Mouse (Mus musculus) intestine, embryonic 14.5 days (tissue): ENCODE results near the gene Cd96. TPM values are rescaled to one million over a fixed set of nuclear protein-coding genes. Genes with fewer than 3 reads are reported as not detected.

Experiments
- ATAC-seq: fragments of 200-750 bp; cut with Nextera tagmentation; replicated peaks from 2 replicates; pipeline ENCODE4 v1.8.0; 2017; ENCODE audit warnings: low read depth, moderate number of reproducible peaks, moderate TSS enrichment, moderate library complexity; ENCODE audit not compliant: low FRiP score, low TSS enrichment
- DNase-seq: peaks from one replicate; pipeline ENCODE4 v3.0.0-alpha.2; 2018; ENCODE audit warnings: low spot score
- H3K27ac ChIP-seq: fragments of 300-500 bp; sonication (generic); 2 replicates; pipeline ENCODE4 v1.5.1; 2014; ENCODE audit warnings: low read depth, mild to moderate bottlenecking, control low read depth
- H3K27me3 ChIP-seq: fragments of 300-500 bp; sonication (generic); replicated peaks from 2 replicates; pipeline ENCODE4 v1.6.1; 2014; ENCODE audit warnings: low read length, control low read depth; ENCODE audit not compliant: control insufficient read depth, insufficient read depth
- H3K36me3 ChIP-seq: fragments of 300-500 bp; sonication (generic); 2 replicates; pipeline ENCODE4 v1.6.1; 2014; ENCODE audit warnings: low read length, control low read depth; ENCODE audit not compliant: control insufficient read depth, insufficient read depth
- H3K4me1 ChIP-seq: fragments of 300-500 bp; sonication (generic); replicated peaks from 2 replicates; pipeline ENCODE4 v1.6.1; 2014; ENCODE audit warnings: low read length, control low read depth, mixed read lengths; ENCODE audit not compliant: control insufficient read depth, insufficient read depth
- H3K4me2 ChIP-seq: fragments of 300-500 bp; sonication (generic); 2 replicates; pipeline ENCODE4 v1.6.1; 2014; ENCODE audit warnings: low read length
- H3K4me3 ChIP-seq: fragments of 300-500 bp; sonication (generic); 2 replicates; pipeline ENCODE4 v1.5.1; 2014; ENCODE audit warnings: low read depth, low read length, control low read depth, mixed read lengths
- H3K9ac ChIP-seq: fragments of 300-500 bp; sonication (generic); 2 replicates; pipeline ENCODE4 v1.6.1; 2014; ENCODE audit warnings: mild to moderate bottlenecking, low read length
- H3K9me3 ChIP-seq: fragments of 300-500 bp; sonication (generic); 2 replicates; pipeline ENCODE4 v1.6.1; 2016; ENCODE audit warnings: low read length, control low read depth; ENCODE audit not compliant: control insufficient read depth
- WGBS: fragments of 180-500 bp; shearing (Covaris S2); extraction: QIAGEN DNeasy Blood & Tissue Kit; methylation state at CpG from one replicate; pipeline ENCODE4 v1.1.7; 2014; 5-methylcytosine and 5-hydroxymethylcytosine counted together
- polyA plus RNA-seq: library from polyadenylated mRNA; unstranded; fragments of >200 nt; fragmentation: Nextera tagmentation; extraction: Ambion mirVana; gene quantifications from 2 replicates; pipeline ENCODE4 v1.2.1, GENCODE M21; 2014

Gene Cd96
- polyA plus RNA-seq, 1 experiment from 2014 or later, result 0.37 TPM

DNA sequence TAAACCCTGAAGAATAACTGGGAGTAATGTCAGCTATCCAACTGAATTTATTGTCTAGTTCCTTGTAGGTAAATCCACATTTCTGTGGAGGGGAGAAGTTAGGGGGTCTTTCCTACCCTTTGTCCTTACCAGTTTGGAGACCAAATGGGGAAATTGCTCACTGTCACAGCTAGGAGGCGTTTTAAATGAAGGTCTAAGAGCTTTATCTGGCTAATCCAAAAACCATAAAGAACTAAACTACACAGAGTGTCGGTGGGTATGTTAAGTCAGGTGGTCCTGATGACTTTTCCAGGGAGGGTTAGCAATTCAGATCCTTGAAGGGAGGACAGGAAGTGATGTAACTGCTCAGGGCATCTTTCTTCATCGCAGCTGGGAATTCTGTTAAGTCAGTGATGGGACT lies 556 bp upstream of the Cd96 start:
- DNase-seq, result no peak
- Histone ChIP-seq H3K4me1 (no peaks in the 10 kb centered on the region), H3K4me2 (no peak overlapping the region), H3K36me3 (no peaks in the 10 kb centered on the region), H3K27me3 (no peaks in the 10 kb centered on the region), H3K4me3 (no peak overlapping the region), H3K9me3 (no peaks in the 10 kb centered on the region), H3K9ac (no peak overlapping the region), H3K27ac (no peak overlapping the region)
- 57% methylated on average over 3 of the region's 3 CpGs for WGBS
- ATAC-seq, result no peak

DNA sequence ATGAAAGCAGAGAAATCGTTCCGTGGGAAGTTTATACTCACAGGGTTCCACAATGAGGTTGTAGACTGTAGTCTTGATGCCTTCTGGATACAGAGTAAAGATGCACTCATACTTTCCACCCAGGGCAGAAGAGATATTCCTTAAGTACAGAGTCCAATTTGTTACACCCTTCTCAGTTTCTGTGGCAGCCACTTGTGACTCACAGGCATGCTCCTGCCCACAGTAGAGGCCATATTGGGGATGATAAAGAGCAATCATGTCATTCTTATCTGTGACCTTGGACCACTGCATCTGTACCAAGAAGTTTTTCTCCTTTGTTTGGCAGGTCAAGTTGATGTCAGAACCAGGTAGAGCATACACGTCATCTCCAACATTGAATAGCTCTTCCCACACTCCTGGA lies 2.4 kb downstream of the Cd96 start:
- no peak for ATAC-seq

DNA sequence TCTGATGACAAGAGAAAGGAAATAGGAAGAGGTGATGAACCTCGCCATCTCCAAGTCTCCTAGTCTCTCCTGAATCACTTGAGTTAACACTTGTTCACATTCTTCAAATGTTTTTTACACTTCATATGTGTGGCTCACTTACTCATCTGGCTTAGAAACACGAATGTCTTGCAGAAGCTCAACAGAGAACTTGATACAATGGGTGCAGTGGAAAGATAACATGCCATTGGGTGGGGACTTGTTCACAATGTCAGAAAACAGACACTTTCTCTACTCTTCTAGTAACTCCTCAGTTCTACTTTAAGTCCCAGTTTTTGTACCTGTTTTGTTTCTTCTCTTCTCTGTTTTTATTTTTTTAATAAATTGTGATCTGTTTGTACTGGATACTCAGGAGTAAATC lies 5.3 kb downstream of the Cd96 start:
- Histone ChIP-seq H3K4me3 (no peak overlapping the region), H3K27me3 (no peaks in the 10 kb centered on the region), H3K9ac (no peak overlapping the region), H3K9me3 (no peaks in the 10 kb centered on the region), H3K4me1 (no peaks in the 10 kb centered on the region), H3K4me2 (no peak overlapping the region), H3K27ac (no peak overlapping the region), H3K36me3 (no peaks in the 10 kb centered on the region)
- no peak for ATAC-seq
- 67% methylated on average over 2 of the region's 2 CpGs for WGBS
- DNase-seq, result no peak

More for the DNA sequence above, 2.4 kb downstream of the Cd96 start:
- Histone ChIP-seq H3K27me3 (no peaks in the 10 kb centered on the region), H3K9me3 (no peaks in the 10 kb centered on the region), H3K36me3 (no peaks in the 10 kb centered on the region), H3K9ac (no peak overlapping the region), H3K4me3 (no peak overlapping the region), H3K27ac (no peak overlapping the region), H3K4me2 (no peak overlapping the region), H3K4me1 (no peaks in the 10 kb centered on the region)
- no peak for DNase-seq
- WGBS, result 89% methylated on average over 3 of the region's 3 CpGs

DNA sequence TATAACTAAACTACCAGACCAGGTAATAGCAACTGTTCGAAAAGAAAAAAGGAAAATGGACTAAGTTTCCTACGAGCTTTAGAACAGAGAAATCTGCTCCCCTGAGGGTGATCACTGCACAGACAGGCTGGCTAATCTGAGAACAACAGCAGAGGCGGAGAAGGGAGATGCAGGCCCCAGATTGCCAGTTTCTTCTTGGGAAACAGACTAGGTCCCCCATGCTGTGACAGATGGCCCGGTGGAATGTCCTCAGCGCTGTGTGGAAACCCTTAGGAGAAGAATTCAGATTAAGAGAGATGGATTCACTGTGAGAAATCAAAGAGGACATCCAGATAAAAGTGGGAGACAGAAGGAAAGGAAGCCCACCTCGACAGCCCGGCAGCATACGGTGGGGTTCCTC lies 10.5 kb downstream of the Cd96 start:
- DNase-seq (no peak), ATAC-seq (no peak)
- Histone ChIP-seq H3K4me2 (no peak overlapping the region), H3K9me3 (no peaks in the 10 kb centered on the region), H3K27ac (no peak overlapping the region), H3K36me3 (no peaks in the 10 kb centered on the region), H3K27me3 (no peaks in the 10 kb centered on the region), H3K4me1 (no peaks in the 10 kb centered on the region), H3K9ac (no peak overlapping the region), H3K4me3 (no peak overlapping the region)
- 67% methylated on average over 8 of the region's 8 CpGs for WGBS

DNA sequence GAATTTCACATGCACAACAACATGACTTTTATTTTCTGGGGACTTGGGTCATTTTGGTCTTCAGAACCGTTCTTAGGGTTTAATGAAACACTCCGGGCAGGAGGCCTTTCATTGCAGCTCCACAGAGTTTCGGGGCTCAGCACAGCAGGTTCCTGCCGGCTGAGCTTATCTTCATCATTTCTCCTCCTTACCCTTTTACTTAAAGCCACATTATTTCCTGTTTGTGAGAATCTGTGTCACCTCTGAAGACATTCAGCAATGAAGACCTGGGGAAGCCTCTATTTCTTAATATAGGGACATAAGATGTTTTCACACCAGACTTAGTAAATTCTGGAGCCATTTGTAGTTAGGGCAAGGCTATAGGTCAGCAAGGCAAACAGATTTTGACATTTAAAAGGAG lies 12.6 kb downstream of the Cd96 start:
- no peak for DNase-seq
- ATAC-seq, result no peak
- WGBS, result 75% methylated on average over 4 of the region's 4 CpGs
- Histone ChIP-seq H3K36me3 (no peaks in the 10 kb centered on the region), H3K4me3 (no peak overlapping the region), H3K9ac (no peak overlapping the region), H3K9me3 (no peaks in the 10 kb centered on the region), H3K4me2 (no peak overlapping the region), H3K27ac (no peak overlapping the region), H3K27me3 (no peaks in the 10 kb centered on the region), H3K4me1 (no peaks in the 10 kb centered on the region)

DNA sequence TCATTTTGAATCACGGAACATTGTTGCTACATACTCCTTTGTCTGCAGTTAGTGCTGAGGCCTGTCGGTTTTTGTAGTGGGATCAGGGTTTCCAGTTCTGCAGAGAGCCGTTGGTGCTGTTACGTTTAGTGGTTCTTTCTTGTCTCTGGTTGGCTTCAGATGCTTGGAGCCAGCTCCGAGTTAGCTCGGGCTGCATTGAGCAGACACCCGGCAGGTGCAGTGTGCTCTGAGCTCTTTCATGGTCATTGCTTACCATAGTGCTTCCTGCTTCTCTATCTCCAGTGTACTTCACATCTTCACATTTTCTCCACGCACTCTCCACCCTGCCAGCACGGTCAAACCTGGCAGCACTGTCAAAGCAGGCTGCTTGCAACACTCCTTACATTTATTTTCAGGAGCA lies 15.6 kb downstream of the Cd96 start:
- no peak for ATAC-seq
- H3K9ac ChIP-seq, result no peak overlapping the region
- 73% methylated on average over 9 of the region's 9 CpGs for WGBS

DNA sequence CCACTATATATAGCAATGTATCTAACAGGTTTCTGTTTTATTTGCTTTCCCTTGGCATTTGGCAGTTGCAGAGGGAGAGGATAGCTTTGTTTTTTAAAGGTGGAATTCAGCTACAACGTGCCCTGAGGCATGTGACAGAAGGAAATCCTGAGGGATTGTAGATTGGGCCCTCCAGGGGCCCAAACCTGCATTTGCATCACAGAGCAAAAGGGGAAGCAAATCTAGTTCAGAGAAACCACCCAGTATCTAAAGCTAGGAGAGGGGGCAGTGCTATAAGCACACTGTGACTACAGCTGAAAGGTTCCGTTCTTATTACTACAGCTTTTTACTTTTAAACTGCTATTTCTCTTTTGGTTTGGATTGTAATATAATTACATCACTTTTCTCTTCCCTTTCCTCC lies 18.3 kb downstream of the Cd96 start:
- H3K36me3 ChIP-seq, result no peaks in the 10 kb centered on the region
- no peak overlapping the region for H3K27ac ChIP-seq
- H3K9me3 ChIP-seq, result no peaks in the 10 kb centered on the region
- no peak overlapping the region for H3K9ac ChIP-seq
- no peaks in the 10 kb centered on the region for H3K4me1 ChIP-seq
- no peak overlapping the region for H3K4me2 ChIP-seq
- DNase-seq (no peak), ATAC-seq (no peak)
- H3K27me3 ChIP-seq, result no peaks in the 10 kb centered on the region
- 53% methylated on average over 2 of the region's 2 CpGs for WGBS
- H3K4me3 ChIP-seq, result no peak overlapping the region

More for the DNA sequence above, 15.6 kb downstream of the Cd96 start:
- Histone ChIP-seq H3K9me3 (no peaks in the 10 kb centered on the region), H3K4me3 (no peak overlapping the region), H3K27ac (no peak overlapping the region), H3K4me1 (no peaks in the 10 kb centered on the region), H3K4me2 (no peak overlapping the region), H3K36me3 (no peaks in the 10 kb centered on the region), H3K27me3 (no peaks in the 10 kb centered on the region)
- no peak for DNase-seq

DNA sequence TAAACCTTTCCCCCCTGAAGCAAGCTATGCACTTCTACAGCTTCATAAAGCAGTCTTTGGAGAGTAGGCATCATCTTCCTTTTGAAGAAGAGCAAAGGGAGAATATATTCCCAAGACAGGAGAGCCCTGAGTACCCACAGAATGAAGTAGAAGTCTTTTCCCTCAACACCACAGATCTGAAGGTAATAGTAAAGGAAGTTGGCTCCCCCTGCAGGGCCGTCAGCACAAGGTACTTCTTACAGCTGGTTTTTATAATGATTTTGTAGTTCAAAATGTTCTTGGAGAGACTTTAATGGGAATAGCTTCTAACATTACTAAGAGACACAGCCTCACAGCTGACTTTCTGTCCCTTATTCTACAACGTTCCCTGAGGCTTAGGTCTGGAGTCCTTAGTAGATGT lies 19.8 kb downstream of the Cd96 start:
- H3K9me3 ChIP-seq, result no peaks in the 10 kb centered on the region
- no peak for ATAC-seq
- WGBS, result 66% methylated on average over 2 of the region's 2 CpGs
- no peak overlapping the region for H3K4me3 ChIP-seq
- H3K27ac ChIP-seq, result no peak overlapping the region
- no peak overlapping the region for H3K9ac ChIP-seq
- H3K27me3 ChIP-seq, result no peaks in the 10 kb centered on the region
- H3K4me1 ChIP-seq, result no peaks in the 10 kb centered on the region
- no peak for DNase-seq
- H3K4me2 ChIP-seq, result no peak overlapping the region
- no peaks in the 10 kb centered on the region for H3K36me3 ChIP-seq

DNA sequence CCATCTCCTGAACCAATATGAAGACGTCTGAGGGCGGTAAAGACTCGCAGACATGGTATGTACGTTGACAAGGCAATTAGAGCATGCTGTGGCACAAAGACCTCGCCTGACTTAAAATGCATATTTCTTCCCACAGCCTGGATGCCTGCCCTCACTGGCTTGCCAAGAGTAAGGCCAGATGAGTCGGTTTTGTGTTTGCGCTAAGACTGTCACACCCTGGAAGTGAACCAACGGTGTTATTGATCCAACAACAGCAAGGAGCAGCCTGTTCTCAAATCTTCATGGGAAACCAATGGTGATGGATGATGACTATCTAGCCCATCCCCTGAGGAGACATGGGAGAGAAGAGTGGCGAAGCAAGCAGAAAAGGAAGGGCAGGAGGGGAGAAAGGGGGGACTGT lies 22.6 kb downstream of the Cd96 start:
- H3K4me3 ChIP-seq, result no peak overlapping the region
- no peak overlapping the region for H3K27ac ChIP-seq
- 68% methylated on average over 9 of the region's 9 CpGs for WGBS
- no peaks in the 10 kb centered on the region for H3K9me3 ChIP-seq
- no peak overlapping the region for H3K4me2 ChIP-seq
- no peak for ATAC-seq
- no peaks in the 10 kb centered on the region for H3K4me1 ChIP-seq
- H3K27me3 ChIP-seq, result no peaks in the 10 kb centered on the region
- H3K9ac ChIP-seq, result no peak overlapping the region
- H3K36me3 ChIP-seq, result no peaks in the 10 kb centered on the region
- DNase-seq, result no peak
